Mouse (Mus musculus) heart, embryonic 11.5 days (tissue): ENCODE measurements around the gene Derl3. TPM values are rescaled to one million over a fixed set of nuclear protein-coding genes. Genes with fewer than 3 reads are reported as not detected.
A peak's percentile ranks its signal among the peaks of the same experiment; 100 is the strongest.

Experiments
- ATAC-seq: fragments of 200-750 bp; cut with Nextera tagmentation; replicated peaks from 2 replicates; pipeline ENCODE4 v1.8.0; 2017; ENCODE audit warnings: moderate library complexity; ENCODE audit not compliant: insufficient number of reproducible peaks, low FRiP score, low TSS enrichment
- H3K27ac ChIP-seq: fragments of 300-500 bp; sonication (generic); 2 replicates; pipeline ENCODE4 v1.5.1; 2014; ENCODE audit warnings: mild to moderate bottlenecking, low read depth, low read length
- H3K27me3 ChIP-seq: fragments of 300-500 bp; sonication (generic); 2 replicates; pipeline ENCODE4 v1.6.1; 2014; ENCODE audit warnings: mild to moderate bottlenecking, low read length, mixed read lengths; ENCODE audit not compliant: control insufficient read depth, insufficient read depth
- H3K36me3 ChIP-seq: fragments of 300-500 bp; sonication (generic); 2 replicates; pipeline ENCODE4 v1.6.1; 2014; ENCODE audit warnings: mild to moderate bottlenecking, low read length, moderate library complexity, mixed read lengths; ENCODE audit not compliant: control insufficient read depth, insufficient read depth
- H3K4me1 ChIP-seq: fragments of 300-500 bp; sonication (generic); 2 replicates; pipeline ENCODE4 v1.6.1; 2014; ENCODE audit warnings: low read length; ENCODE audit not compliant: control insufficient read depth, insufficient read depth
- H3K4me2 ChIP-seq: fragments of 300-500 bp; sonication (generic); 2 replicates; pipeline ENCODE4 v1.6.1; 2014; ENCODE audit warnings: mild to moderate bottlenecking, moderate library complexity
- H3K4me3 ChIP-seq: fragments of 300-500 bp; sonication (generic); 2 replicates; pipeline ENCODE4 v1.5.1; 2014; ENCODE audit warnings: low read depth, low read length
- H3K9ac ChIP-seq: fragments of 300-500 bp; sonication (generic); 2 replicates; pipeline ENCODE4 v1.6.1; 2014; ENCODE audit warnings: mild to moderate bottlenecking, low read depth, low read length, moderate library complexity
- H3K9me3 ChIP-seq: fragments of 300-500 bp; sonication (generic); replicated peaks from 2 replicates; pipeline ENCODE4 v1.6.1; 2016; ENCODE audit warnings: low read length; ENCODE audit not compliant: control insufficient read depth
- WGBS: fragments of 180-500 bp; shearing (Covaris S2); extraction: QIAGEN DNeasy Blood & Tissue Kit; methylation state at CpG from one replicate; pipeline ENCODE4 v1.1.7; 2014; ENCODE audit not compliant: insufficient replicate concordance; 5-methylcytosine and 5-hydroxymethylcytosine counted together
- polyA plus RNA-seq: library from polyadenylated mRNA; unstranded; fragments of >200 nt; fragmentation: Nextera tagmentation; extraction: Ambion mirVana; gene quantifications from 2 replicates; pipeline ENCODE4 v1.2.1, GENCODE M21; 2014

The Derl3 gene
- polyA plus RNA-seq, 1 experiment from 2014 or later, result 3.4 TPM

GRCm38 (mm10) chr10:75931311-75931710 is 38.1 kb downstream of the Derl3 start:
- Histone ChIP-seq H3K27me3 (peaks cover 35% of the 10 kb centered on the region), H3K4me2 (peak overlapping the region; percentile 96), H3K36me3 (no peaks in the 10 kb centered on the region), H3K9me3 (no peaks in the 10 kb centered on the region), H3K27ac (no peak overlapping the region), H3K4me1 (peaks cover 7% of the 10 kb centered on the region), H3K4me3 (no peak overlapping the region), H3K9ac (no peak overlapping the region)
- ATAC-seq, result no peak
- 39% methylated on average over 7 of the region's 7 CpGs for WGBS

- H3K27me3 ChIP-seq, result peaks cover 37% of the 10 kb centered on the region
- peak overlapping the region; percentile 22; the same call in 1 of the 2 replicates for H3K27ac ChIP-seq
- peaks cover 13% of the 10 kb centered on the region for H3K4me1 ChIP-seq
- H3K9ac ChIP-seq, result peak overlapping the region; percentile 89
- peak overlapping the region; percentile 65 for H3K4me3 ChIP-seq
- H3K9me3 ChIP-seq, result no peaks in the 10 kb centered on the region
- H3K4me2 ChIP-seq, result peak overlapping the region; percentile 96
- under 1% methylated on average over 29 of the region's 44 CpGs for WGBS
- ATAC-seq, result peak; percentile 71
- H3K36me3 ChIP-seq, result no peaks in the 10 kb centered on the region
Observed at GRCm38 (mm10) chr10:75932081-75932678, 39.0 kb downstream of the Derl3 start.

- Histone ChIP-seq H3K27me3 (peaks cover 37% of the 10 kb centered on the region), H3K4me3 (peak within 1 kb of the TSS; percentile 65), H3K9ac (peak within 1 kb of the TSS; percentile 89), H3K27ac (peak within 1 kb of the TSS; percentile 22; the same call in 1 of the 2 replicates), H3K9me3 (no peaks in the 10 kb centered on the region), H3K36me3 (no peaks in the 10 kb centered on the region), H3K4me1 (peaks cover 18% of the 10 kb centered on the region), H3K4me2 (peak within 1 kb of the TSS; percentile 96)
- 33% methylated on average over 6 of the region's 6 CpGs for WGBS
- no peak for ATAC-seq
Observed at GRCm38 (mm10) chr10:75932891-75933290, 39.7 kb downstream of the Derl3 start, which contains the start of gene Chchd10. Gene Chchd10, plus strand, starts transcription at chr10:75933130.

GRCm38 (mm10) chr10:75934991-75935390 is 41.8 kb downstream of the Derl3 start:
- Histone ChIP-seq H3K27ac (no peak overlapping the region), H3K4me1 (peaks cover 20% of the 10 kb centered on the region), H3K27me3 (peaks cover 26% of the 10 kb centered on the region), H3K9ac (no peak overlapping the region), H3K36me3 (no peaks in the 10 kb centered on the region), H3K4me2 (peak overlapping the region; percentile 67), H3K9me3 (no peaks in the 10 kb centered on the region), H3K4me3 (no peak overlapping the region; the same call in 1 of the 2 replicates)
- WGBS, result 50% methylated on average over 1 of the region's 1 CpGs
- no peak for ATAC-seq

- H3K27me3 ChIP-seq, result peaks cover 18% of the 10 kb centered on the region
- peak within 1 kb of the TSS; percentile 67 for H3K4me2 ChIP-seq
- 2% methylated on average over 50 of the region's 51 CpGs for WGBS
- peak; percentile 76 for ATAC-seq
- no peaks in the 10 kb centered on the region for H3K36me3 ChIP-seq
- H3K9me3 ChIP-seq, result no peaks in the 10 kb centered on the region
- peak within 1 kb of the TSS; percentile 65 for H3K4me3 ChIP-seq
- H3K4me1 ChIP-seq, result peaks cover 20% of the 10 kb centered on the region
- H3K9ac ChIP-seq, result peak within 1 kb of the TSS; percentile 83
- peak within 1 kb of the TSS; percentile 73 for H3K27ac ChIP-seq
Observed at GRCm38 (mm10) chr10:75935680-75936541, 42.7 kb downstream of the Derl3 start, which contains the start of gene Mmp11. Gene Mmp11, minus strand, starts transcription at chr10:75936496.

- 29% methylated on average over 18 of the region's 18 CpGs for WGBS
- H3K4me3 ChIP-seq, result peak overlapping the region; percentile 65
- peak overlapping the region; percentile 83 for H3K9ac ChIP-seq
- peaks cover 8% of the 10 kb centered on the region for H3K27me3 ChIP-seq
- H3K4me1 ChIP-seq, result peaks cover 16% of the 10 kb centered on the region
- H3K9me3 ChIP-seq, result no peaks in the 10 kb centered on the region
- peak overlapping the region; percentile 67 for H3K4me2 ChIP-seq
- H3K36me3 ChIP-seq, result no peaks in the 10 kb centered on the region
- ATAC-seq, result no peak
- H3K27ac ChIP-seq, result no peak overlapping the region
Observed at GRCm38 (mm10) chr10:75936909-75937667, 43.9 kb downstream of the Derl3 start.

- Histone ChIP-seq H3K27me3 (peaks cover 6% of the 10 kb centered on the region), H3K4me1 (peaks cover 13% of the 10 kb centered on the region), H3K4me3 (peak overlapping the region; percentile 65), H3K9ac (no peak overlapping the region), H3K9me3 (no peaks in the 10 kb centered on the region), H3K4me2 (peak overlapping the region; percentile 67), H3K27ac (no peak overlapping the region), H3K36me3 (no peaks in the 10 kb centered on the region)
- WGBS, result 50% methylated on average over 10 of the region's 10 CpGs
- ATAC-seq, result no peak
Observed at GRCm38 (mm10) chr10:75937851-75938643, 44.8 kb downstream of the Derl3 start.
